Mouse (Mus musculus) MEL (cell line): Measurements from ENCODE around the gene Ccdc115. TPM values are rescaled to one million over a fixed set of nuclear protein-coding genes. Genes with fewer than 3 reads are reported as not detected.

ENCODE experiments used
- DNase-seq: peaks from one replicate; pipeline ENCODE4 v3.0.0; 2011; ENCODE audit warnings: low read depth, low spot score
- H3K27ac ChIP-seq: 2 replicates; pipeline ENCODE4 v1.5.1; 2012; ENCODE audit warnings: low read depth, mild to moderate bottlenecking, control low read depth, low read length, moderate library complexity; ENCODE audit not compliant: control insufficient read depth
- H3K27me3 ChIP-seq, 2 experiments: fragments of 150-350 bp in 1 of 2; sonication (generic) in 1 of 2; 2 replicates each; pipeline ENCODE4 v1.6.1; 2012; ENCODE audit warnings: low read length in 2 of 2, mild to moderate bottlenecking in 2 of 2, improper control_type of control experiment in 1 of 2, moderate library complexity in 1 of 2; ENCODE audit not compliant: insufficient read depth in 2 of 2, control insufficient read depth in 1 of 2
- H3K36me3 ChIP-seq, 2 experiments: 2 replicates each; pipeline ENCODE4 v1.6.1; 2012 to 2014; ENCODE audit warnings: low read length in 2 of 2, improper control_type of control experiment in 1 of 2, inconsistent platforms in 1 of 2, mild to moderate bottlenecking in 1 of 2; ENCODE audit not compliant: insufficient read depth in 2 of 2, control insufficient read depth in 1 of 2
- H3K4me1 ChIP-seq, 2 experiments: fragments of 150-350 bp in 1 of 2; sonication (generic) in 1 of 2; 2 replicates each; pipeline ENCODE4 v1.6.1; 2012; ENCODE audit warnings: low read length in 2 of 2, improper control_type of control experiment in 1 of 2, mild to moderate bottlenecking in 1 of 2; ENCODE audit not compliant: insufficient read depth in 2 of 2, control insufficient read depth in 1 of 2
- H3K4me3 ChIP-seq, 2 experiments: fragments of 150-350 bp in 1 of 2; sonication (generic) in 1 of 2; 2 replicates each; pipeline ENCODE4 v1.5.1; 2012; ENCODE audit warnings: low read depth in 2 of 2, low read length in 2 of 2, mild to moderate bottlenecking in 2 of 2, moderate library complexity in 2 of 2, control low read depth in 1 of 2, improper control_type of control experiment in 1 of 2; ENCODE audit not compliant: control insufficient read depth in 1 of 2, insufficient read depth in 1 of 2
- H3K79me2 ChIP-seq: 2 replicates; pipeline ENCODE4 v1.6.1; 2012; ENCODE audit warnings: mild to moderate bottlenecking, low read length, moderate library complexity; ENCODE audit not compliant: control insufficient read depth, poor library complexity, insufficient read depth
- H3K9ac ChIP-seq: 2 replicates; pipeline ENCODE4 v1.6.1; 2012; ENCODE audit warnings: low read depth, mild to moderate bottlenecking, control low read depth, low read length, moderate library complexity; ENCODE audit not compliant: control insufficient read depth, poor library complexity, severe bottlenecking
- H3K9me3 ChIP-seq: fragments of 150-350 bp; sonication (generic); replicated peaks from 2 replicates; pipeline ENCODE4 v1.6.1; 2012; ENCODE audit warnings: mild to moderate bottlenecking, low read length, improper control_type of control experiment, moderate library complexity; ENCODE audit not compliant: insufficient read depth
- BHLHE40 ChIP-seq: IDR thresholded peaks from 2 replicates; pipeline ENCODE4 v1.6.1; 2012; ENCODE audit warnings: low read depth, mild to moderate bottlenecking, inconsistent platforms, low read length, improper control_type of control experiment, borderline replicate concordance
- ELF1 ChIP-seq: IDR thresholded peaks from 2 replicates; pipeline ENCODE4 v1.6.1; 2014; ENCODE audit warnings: low read depth, mild to moderate bottlenecking, inconsistent platforms, low read length, improper control_type of control experiment, moderate library complexity
- EP300 ChIP-seq, 2 experiments: IDR thresholded peaks; 2 replicates each; pipeline ENCODE4 v1.6.1; 2011; ENCODE audit warnings: improper control_type of control experiment in 2 of 2, low read length in 2 of 2, low read depth in 1 of 2, mild to moderate bottlenecking in 1 of 2
- ETS1 ChIP-seq: IDR thresholded peaks from 2 replicates; pipeline ENCODE4 v1.6.1; 2012; ENCODE audit warnings: low read depth, mild to moderate bottlenecking, inconsistent platforms, low read length, improper control_type of control experiment, moderate library complexity
- KAT2A ChIP-seq: conservative IDR thresholded peaks from 2 replicates; pipeline ENCODE4 v1.6.1; 2012; ENCODE audit warnings: low read depth, low read length, improper control_type of control experiment, inconsistent platforms
- MXI1 ChIP-seq: IDR thresholded peaks from 2 replicates; pipeline ENCODE4 v1.6.1; 2011; ENCODE audit warnings: mild to moderate bottlenecking, low read depth, low read length, improper control_type of control experiment
- NRF1 ChIP-seq: IDR thresholded peaks from 2 replicates; pipeline ENCODE4 v1.6.1; 2014; ENCODE audit warnings: low read depth, mild to moderate bottlenecking, inconsistent platforms, low read length, improper control_type of control experiment, moderate library complexity; ENCODE audit not compliant: poor library complexity, insufficient read depth, severe bottlenecking
- POLR2AphosphoS2 ChIP-seq: IDR thresholded peaks from 2 replicates; pipeline ENCODE4 v1.6.1; 2011; ENCODE audit warnings: low read length, improper control_type of control experiment
- RAD21 ChIP-seq: IDR thresholded peaks from 2 replicates; pipeline ENCODE4 v1.6.1; 2011; ENCODE audit warnings: mild to moderate bottlenecking, low read depth, low read length, improper control_type of control experiment
- SIN3A ChIP-seq: IDR thresholded peaks from 2 replicates; pipeline ENCODE4 v1.6.1; 2012; ENCODE audit warnings: low read length, improper control_type of control experiment, inconsistent platforms
- SMC3 ChIP-seq: IDR thresholded peaks from 2 replicates; pipeline ENCODE4 v1.6.1; 2011; ENCODE audit warnings: low read depth, low read length, improper control_type of control experiment
- TAL1 ChIP-seq: IDR thresholded peaks from 2 replicates; pipeline ENCODE4 v1.6.1; 2012; ENCODE audit warnings: mild to moderate bottlenecking, inconsistent platforms, low read length, moderate library complexity, mixed read lengths
- UBTF ChIP-seq: IDR thresholded peaks from 2 replicates; pipeline ENCODE4 v1.6.1; 2012; ENCODE audit warnings: low read depth, mild to moderate bottlenecking, inconsistent platforms, low read length, improper control_type of control experiment, moderate library complexity, borderline replicate concordance; ENCODE audit not compliant: insufficient read depth
- polyA plus RNA-seq, 2 experiments: library from polyadenylated mRNA; stranded (reverse) in 1 of 2; unstranded in 1 of 2; fragments of >175 nt in 1 of 2; fragments of >200 nt in 1 of 2; gene quantifications; 2 replicates each; pipeline versions ENCODE4 v1.2.1 to v1.2.4; 2012; ENCODE audit warnings: low replicate concordance in 2 of 2, low read depth in 1 of 2; ENCODE audit not compliant: insufficient read length in 2 of 2, insufficient read depth in 1 of 2, missing spikeins in 1 of 2
- total RNA-seq: library from RNA; depleted of rRNA; stranded (reverse); fragments of 300-350 nt; gene quantifications from 2 replicates; pipeline ENCODE4 v1.2.3, GENCODE M21; 2012

Ccdc115 gene
- total and polyA plus RNA-seq, 3 experiments, result 63.4 to 78.7 TPM; not detected in 1

DNA sequence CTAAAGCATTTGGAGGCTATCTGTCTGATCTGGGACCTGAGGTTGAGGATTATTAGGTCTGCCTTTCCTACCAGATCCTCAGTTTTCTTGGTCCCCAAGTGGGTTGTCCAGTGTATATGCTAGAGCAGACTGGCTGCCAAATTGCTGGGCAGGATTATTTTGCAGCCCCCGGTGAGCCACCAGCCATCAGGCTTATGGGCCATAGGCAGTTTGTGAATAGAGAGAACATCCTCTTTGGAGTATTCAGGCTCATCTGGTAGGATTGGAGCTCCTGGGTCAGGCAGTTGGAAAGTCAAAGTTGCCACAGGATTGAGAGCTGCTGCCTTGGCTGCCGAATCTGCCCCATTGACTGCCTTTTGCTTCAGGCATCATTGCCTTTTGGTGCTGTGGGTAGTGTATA lies 11.0 kb downstream of the Ccdc115 start:
- Histone ChIP-seq H3K27ac (no peak overlapping the region), H3K9ac (no peak overlapping the region), H3K4me1 (no peaks in the 10 kb centered on the region)
- TF ChIP-seq ELF1, result no peak
- TF ChIP-seq MXI1, result no peak
- TF ChIP-seq SMC3, result no peak
- no peak for TF ChIP-seq NRF1
- TF ChIP-seq UBTF, result no peak
- no peak for TF ChIP-seq ETS1
- no peak for TF ChIP-seq KAT2A
- TF ChIP-seq TAL1, result no peak
- TF ChIP-seq RAD21, result no peak
- TF ChIP-seq, all 39 proteins: peak for 0
- Histone ChIP-seq H3K4me3 (no peak overlapping the region), H3K79me2 (no peaks in the 10 kb centered on the region), H3K27me3 (peaks cover 0 to 2% of the 10 kb centered on the region in 2 experiments; a peak in 1 of 4 replicates), H3K9me3 (no peaks in the 10 kb centered on the region), H3K36me3 (no peaks in the 10 kb centered on the region)
- DNase-seq, result no peak

DNA sequence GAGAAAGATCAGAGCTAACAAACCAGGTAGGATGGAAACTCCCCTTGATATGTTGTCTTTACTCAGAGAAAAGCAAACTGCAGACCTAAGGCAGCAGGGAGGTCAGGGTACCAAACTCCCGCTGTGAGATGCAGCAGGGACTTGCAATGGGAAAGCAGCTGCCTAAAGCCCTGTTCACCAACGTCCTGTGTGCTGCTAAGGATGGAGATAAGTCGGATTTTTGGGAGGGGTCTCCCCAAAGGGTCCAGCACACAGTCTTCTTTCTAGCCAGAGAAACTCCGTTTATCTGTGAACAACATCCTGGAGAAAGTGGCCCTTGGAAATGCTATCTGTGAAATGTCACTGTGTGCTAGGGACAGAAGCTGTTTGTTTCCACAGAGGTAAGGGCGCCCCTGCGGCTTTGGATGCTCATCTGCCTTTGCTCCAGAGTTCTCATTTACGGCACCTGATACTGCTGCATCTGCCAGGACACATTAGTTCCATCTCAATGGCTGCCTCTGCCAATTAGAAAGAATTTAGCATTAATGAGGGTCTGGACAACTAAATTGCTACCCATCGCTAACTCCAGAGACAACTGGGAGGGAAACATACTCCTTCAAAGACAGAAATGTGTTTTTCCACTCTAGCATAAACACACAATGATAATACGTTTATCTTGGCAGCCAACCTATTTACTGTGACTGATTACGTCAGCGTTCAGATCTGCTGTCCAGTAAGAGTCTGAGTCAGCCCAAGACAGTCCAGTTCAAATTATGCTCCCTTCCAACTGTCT lies 40.1 kb downstream of the Ccdc115 start:
- no peak overlapping the region for H3K27ac ChIP-seq
- no peaks in the 10 kb centered on the region for H3K4me1 ChIP-seq
- H3K4me3 ChIP-seq, result no peak overlapping the region
- TF ChIP-seq BHLHE40, result no peak
- TF ChIP-seq SIN3A, result no peak
- H3K9ac ChIP-seq, result no peak overlapping the region
- no peaks in the 10 kb centered on the region for H3K27me3 ChIP-seq
- no peak for DNase-seq
- H3K9me3 ChIP-seq, result no peaks in the 10 kb centered on the region
- no peaks in the 10 kb centered on the region for H3K36me3 ChIP-seq
- H3K79me2 ChIP-seq, result no peaks in the 10 kb centered on the region

DNA sequence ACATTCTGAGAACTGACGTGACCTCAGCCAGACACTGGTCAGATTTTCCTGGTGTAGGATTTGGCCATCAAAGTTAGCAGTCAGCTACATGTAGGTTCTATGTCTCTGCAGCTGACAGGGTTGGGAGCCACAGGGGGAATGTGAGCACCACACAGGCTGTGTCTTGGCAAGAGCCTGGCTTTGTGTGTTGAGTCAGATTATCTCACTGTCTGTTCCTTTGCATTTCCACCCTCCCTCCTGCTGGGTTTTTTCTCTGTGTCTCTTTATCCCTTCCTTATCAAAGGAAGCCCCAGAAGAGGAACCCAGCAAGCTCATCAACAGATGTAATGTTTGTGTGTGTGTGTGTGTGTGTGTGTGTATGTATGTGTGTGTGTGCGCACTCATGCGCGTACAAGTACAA lies 43.2 kb downstream of the Ccdc115 start:
- H3K9ac ChIP-seq, result no peak overlapping the region
- H3K79me2 ChIP-seq, result no peaks in the 10 kb centered on the region
- TF ChIP-seq EP300 (IDR thresholded peaks at IDR 0.05; ENCODE audit: low read depth in 1 of 2, low read length in 2 of 2), result peak; percentile 11 to 34; a peak in 1 of 4 replicates
- no peak for TF ChIP-seq POLR2AphosphoS2
- peak; percentile 45; the same call in 1 of the 2 replicates for TF ChIP-seq ETS1
- no peaks in the 10 kb centered on the region for H3K36me3 ChIP-seq
- no peaks in the 10 kb centered on the region for H3K9me3 ChIP-seq
- H3K4me1 ChIP-seq, result no peaks in the 10 kb centered on the region
- H3K27ac ChIP-seq, result no peak overlapping the region
- DNase-seq, result peak; percentile 47
- H3K27me3 ChIP-seq, result no peaks in the 10 kb centered on the region
- H3K4me3 ChIP-seq, result no peak overlapping the region
